17 mouse cellular contexts compared by ENCODE assay signal in the genomic region with DNA sequence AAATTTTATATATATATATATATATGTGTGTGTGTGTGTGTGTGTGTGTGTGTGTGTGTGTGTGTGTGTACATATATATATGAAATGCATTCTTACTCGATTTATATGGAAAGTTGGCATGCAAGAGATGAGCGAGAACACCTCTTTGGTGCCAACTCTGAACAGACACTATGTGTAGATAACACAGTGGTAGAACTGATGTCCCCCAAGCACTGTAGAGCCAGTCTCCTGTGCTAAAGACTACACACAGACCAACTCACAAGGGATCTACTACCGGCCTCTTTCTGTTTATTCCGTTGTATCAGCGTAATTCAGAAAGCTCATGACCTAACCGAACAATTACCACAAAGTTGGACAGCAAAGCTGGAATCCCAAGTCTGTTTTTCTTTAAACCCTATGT. TPM values are rescaled to one million over a fixed set of nuclear protein-coding genes. Genes with fewer than 3 reads are reported as not detected.
"Had no signal": no experiment of that assay in that cellular context is flagged by ENCODE, and none has a peak within 500 bp of the region (broad histone marks: within the 10 kb centered on the region; RNA-seq: fewer than 3 reads in every experiment).

No protein-coding gene starts in this region.

- DNase-seq: left cerebral cortex, postnatal 4 days; liver; liver, embryonic 13.5 days; liver, postnatal 0 days; lung, adult 2 months; lung, embryonic 14.5 days; lung, postnatal 10 days; lung, postnatal 14 days; lung, postnatal 36 days; lung, postnatal 4 days; midbrain, embryonic 14.5 days had no signal

- ATAC-seq: liver, embryonic 12.5 days; liver, postnatal 0 days; lung, postnatal 0 days; midbrain, embryonic 13.5 days; midbrain, embryonic 15.5 days; midbrain, embryonic 16.5 days had no signal

RNA-seq across cellular contexts. Expression of gene Ankrd55, which starts 6.2 kb away (rescaled TPM):
- total RNA-seq: monocyte, adult 5-6 weeks had no signal
